Mouse (Mus musculus): Measurements from ENCODE around the gene Aldh18a1. TPM values are rescaled to one million over a fixed set of nuclear protein-coding genes. Genes with fewer than 3 reads are reported as not detected.
A peak's percentile ranks its signal among the peaks of the same experiment; 100 is the strongest.

Aldh18a1 gene
- total RNA-seq, 4 experiments from 2014 or later = 4.5 to 7.5 (median 5.8) TPM

DNA sequence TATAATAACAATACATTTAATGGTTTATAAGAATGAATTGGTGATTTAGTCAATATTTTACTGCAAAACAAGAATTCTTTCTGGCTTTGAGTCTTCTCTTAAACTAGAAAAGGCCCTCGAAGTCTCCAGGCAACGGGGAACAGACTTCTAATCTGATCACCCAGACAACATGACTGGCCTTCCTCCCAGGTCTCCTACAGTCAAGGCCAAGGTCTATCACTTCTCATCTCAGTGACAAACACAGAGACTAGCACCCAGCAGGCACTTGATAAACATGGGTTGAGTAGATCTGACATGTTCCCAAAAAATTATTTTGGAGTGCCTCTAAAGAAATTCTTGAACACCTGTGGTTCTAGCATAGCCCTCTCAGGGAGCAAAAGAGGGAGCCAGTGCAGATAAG, 57.9 kb downstream of the Aldh18a1 start:
- DNase-seq (ENCODE audit: low spot score) = no peak

DNA sequence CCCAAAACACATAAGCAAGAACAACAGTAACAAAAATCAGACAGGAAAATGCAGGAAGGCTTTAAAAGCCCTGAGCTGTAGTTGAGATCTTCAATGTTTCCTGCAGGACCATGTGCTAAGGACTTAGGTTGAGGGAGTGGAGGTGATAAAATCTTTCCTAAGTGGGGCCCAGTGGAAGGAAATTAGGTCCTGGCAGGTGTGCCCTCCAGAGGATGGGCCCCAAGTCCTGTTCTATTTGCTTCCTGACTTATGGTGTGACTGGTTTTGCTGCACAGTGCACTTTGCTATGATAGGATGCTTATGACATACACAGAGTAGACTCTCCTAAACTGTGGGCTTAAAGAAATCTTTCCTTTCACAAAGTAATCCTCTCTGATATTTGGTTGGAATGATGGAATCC, 60.0 kb downstream of the Aldh18a1 start:
- DNase-seq (ENCODE audit: low spot score) = no peak

DNA sequence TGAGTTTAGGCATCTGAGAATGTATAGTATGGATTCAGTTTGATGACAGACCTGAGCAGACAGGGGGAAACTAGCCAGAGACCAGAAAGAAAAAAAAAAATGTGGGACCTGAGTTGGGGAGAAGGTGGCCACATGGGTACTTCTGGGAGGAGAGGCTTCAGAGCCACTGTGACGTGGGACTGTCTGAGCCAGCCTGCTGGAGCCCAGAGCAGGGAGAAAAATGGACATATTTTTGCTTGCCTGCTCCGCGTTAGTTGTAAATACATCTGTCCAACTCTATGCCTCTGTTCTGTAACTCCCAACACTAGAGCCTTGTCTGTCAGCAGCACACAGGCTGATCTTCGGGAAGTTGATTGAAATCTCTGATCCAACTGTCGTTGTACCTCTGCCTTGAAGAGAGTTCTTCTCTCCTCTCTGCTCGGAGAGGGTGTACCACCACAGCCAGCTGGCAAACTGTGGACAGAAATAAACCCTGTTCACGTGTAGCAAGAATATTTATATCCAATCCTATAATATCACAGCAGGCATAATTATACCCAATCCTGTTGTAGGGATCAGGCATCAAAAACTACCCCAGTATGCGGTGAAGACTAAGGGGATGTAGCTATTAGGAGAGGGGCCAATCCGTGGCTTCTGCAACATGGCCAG, 61.8 kb downstream of the Aldh18a1 start:
- no peak for DNase-seq (ENCODE audit: low spot score)

DNA sequence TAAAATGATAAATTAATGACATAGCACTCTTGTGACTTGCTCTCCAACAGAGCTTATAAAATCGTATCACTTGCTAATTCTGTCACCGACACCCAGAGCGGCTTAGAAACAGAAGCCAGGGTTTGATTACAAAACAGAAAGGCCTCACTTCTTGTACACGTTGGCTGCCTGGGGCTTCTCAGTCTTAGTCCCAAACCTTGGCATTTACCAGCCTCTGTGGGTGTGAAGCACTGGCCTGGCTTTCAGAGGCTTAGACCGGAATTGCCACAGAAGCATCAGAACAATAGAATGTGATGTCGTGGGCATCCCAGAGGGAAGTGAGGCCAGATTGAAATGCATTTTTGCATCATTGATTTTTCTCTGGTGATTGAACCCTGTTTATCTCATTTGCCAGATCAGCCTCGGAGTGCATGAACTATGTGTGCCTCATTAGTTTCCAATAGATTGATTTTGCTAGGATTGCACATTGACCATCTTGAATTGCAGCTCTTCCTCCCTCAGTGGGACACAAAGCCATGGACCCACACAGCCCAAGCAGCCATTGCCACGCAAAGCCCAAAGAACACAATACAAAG, 64.7 kb downstream of the Aldh18a1 start:
- no peak for DNase-seq (ENCODE audit: low spot score)

DNA sequence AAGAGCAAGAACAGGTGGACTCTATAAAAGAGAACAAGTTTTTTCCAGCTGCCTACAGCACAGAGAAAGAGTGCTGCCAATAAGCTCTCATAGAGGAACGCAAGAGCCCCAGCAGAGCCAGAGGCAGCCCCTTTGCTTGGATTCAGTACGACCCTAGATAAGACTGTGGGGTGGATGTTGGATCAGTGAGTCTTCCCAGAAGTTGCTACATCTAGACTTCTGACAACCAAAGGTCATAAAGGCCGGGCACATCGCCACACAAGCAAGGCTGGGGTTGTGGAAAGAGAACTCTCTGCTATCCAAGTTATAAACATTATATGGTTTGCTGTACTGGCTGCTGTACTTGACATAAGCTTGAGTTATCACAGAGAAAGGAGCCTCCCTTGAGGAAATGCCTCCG, 67.9 kb downstream of the Aldh18a1 start:
- no peak for DNase-seq (ENCODE audit: low spot score)

DNA sequence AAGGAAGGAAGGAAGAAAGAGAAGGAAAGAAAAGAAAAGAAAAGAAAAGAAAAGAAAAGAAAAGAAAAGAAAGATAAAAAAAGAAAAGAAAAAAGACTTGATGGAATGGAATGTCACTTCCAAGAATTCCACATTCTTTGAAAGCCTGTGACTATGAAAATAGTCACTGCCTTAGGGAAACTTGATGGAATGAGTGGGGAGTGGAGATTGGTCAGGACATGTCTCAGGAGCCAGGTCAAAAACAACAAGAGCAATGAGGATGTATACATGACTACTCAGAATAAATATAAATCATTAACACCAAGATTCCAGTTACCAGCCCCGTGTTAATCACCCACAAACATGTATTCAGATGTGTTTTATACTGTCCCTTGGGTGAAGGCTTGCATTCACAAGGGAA, 69.6 kb downstream of the Aldh18a1 start:
- no peak for DNase-seq (ENCODE audit: low spot score)

DNA sequence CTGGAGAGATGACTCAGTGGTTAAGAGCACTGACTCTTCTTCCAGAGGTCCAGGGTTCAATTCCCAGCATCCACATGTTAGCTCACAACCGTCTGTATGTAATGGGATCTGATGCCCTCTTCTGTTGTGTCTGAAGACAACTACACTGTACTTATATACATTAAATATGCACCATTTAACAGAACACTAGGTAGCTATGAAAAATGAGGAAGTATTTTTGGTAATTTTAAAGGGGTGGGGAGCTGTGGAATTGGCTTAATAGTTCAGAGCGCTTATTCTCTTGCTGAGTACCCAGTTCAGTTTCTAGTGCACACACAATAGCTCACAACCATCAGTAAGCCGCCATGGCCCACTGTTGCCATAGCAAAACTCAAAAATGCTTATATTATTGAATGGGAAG, 72.7 kb downstream of the Aldh18a1 start:
- no peak for DNase-seq (ENCODE audit: low spot score)

DNA sequence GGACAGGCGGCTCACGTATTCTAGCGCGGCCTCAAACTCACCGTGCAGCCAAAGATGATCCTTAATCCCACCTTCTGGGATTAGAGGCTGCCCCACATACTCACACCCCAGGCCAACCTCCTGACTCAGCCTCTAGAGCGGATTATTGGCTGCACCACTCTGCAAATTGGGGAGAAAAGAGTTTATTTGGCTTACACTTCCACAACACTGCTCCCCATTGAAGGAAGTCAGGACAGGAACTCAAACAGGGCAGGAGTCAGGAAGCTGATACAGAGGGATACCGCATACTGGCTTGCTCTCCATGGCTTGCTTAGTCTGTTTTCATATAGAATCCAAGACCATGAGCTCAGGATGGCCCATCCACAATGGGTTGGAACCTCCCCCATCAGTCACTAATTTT, 73.9 kb downstream of the Aldh18a1 start:
- no peak for DNase-seq (ENCODE audit: low spot score)

DNA sequence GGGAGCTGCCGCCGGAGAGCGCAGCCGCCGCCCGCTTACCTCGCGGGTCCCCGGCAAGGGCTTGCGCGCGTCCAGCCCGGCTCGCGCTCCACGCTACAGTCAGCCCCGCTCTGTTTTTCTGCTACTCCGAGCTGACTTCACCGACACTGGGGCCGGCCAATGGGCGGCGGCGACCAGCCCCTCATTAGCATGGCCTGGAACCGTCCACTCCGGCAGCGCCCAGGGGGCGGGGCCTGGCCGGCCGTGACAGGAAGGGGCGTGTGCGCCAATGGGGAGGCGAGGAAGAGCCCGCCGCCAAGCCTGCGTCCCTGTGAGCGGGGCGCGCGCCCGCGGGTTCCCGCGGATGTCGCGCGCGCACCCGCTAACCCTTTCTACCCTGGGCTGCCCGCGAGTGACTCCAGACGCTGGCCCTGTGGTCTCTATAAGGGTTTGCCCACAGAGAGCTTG, 74.6 kb downstream of the Aldh18a1 start, which contains the start of gene Sorbs1:
Sorbs1 (minus strand) TSS at position 148 of the 447 bp plus-strand sequence.
- peak; percentile 96 for DNase-seq (ENCODE audit: low spot score)

DNA sequence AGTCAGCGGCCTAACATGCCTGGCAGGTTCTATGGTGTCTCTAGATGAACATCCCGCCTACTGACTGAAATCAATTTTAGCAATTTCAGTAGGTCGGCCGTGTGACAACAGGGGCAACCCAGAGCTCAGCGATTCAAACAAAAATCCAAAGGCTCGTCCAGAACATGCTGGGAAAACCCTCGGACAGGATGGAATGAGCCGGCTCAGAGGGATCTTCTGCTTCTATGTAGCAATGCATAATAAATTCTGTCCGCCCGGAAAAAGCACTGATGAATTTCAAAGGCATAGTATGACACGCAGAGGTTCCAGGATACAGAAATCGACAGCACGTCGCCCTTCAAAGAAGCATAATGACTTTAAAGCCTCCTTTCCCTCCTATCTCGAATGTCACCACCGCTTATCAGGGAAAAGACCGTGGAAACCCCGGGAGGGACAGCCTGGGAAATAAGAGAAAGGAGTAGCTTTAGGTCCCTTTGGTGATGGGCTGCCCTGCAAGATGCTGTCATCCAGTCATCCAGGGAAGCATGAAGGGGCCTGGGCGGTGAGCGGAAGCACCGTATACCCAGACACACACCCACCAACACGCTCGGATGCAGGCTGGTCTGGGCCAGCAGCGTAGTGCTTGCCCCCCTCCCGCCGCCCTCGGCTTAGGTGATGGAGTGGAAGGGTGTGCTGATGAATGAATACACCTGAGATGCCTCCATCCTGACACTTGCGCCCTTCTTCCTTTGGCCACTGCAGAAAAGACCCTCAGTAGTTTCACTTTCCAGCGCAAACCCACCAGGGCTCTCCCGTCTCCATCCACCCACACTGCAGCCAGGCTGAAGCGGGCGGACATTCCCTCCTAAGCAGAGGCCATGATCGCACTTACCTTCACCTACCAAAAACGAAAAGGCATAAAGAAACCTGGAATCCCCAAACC, 75.5 kb downstream of the Aldh18a1 start:
- DNase-seq (ENCODE audit: low spot score) = no peak

DNA sequence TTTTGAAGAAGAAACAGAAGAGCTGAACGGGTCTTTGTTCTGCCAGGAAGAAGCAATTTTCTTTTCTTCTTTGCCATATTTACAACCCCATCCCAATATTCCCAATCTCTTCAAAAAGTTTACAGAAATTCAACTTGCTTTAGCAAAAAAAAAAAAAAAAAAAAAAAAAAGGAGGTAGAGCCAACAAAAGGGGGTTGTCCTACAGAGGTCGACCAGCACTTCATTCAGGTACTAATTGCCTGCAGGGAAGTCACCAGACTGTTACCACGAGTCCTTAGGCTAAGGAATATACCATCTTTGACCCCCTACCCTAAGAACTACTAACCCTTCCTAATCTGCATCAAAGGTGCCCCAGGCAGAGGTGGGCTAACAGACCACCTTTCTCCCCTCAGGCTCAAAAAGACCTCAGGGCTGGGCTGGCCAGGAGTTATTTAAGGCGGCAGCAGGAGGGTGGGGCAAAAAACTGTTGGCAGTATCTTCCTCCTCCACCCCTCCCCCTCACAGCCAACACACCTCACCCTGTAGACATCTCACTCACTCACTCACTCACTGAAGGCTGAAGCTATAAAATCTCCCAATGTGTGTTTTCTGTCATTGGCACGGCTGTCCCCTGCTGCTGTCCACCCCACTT, 76.5 kb downstream of the Aldh18a1 start:
- no peak for DNase-seq (ENCODE audit: low spot score)

DNA sequence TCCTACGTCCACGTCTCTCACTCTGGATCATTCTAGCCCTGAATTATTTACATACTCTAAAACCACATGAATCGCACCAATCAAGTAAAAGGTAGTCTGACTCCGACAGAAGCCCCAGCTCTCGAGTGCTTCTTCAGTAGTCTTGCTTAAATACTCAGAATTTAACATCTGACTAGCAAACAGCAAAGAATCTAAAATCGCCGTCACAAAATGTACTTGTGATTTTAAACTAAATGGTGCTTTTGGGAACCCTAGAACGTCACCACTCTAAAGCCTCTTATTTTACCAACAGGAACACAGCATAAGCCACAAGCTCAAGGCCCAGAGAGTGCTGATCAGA, 77.2 kb downstream of the Aldh18a1 start:
- DNase-seq (ENCODE audit: low spot score) = no peak

DNA sequence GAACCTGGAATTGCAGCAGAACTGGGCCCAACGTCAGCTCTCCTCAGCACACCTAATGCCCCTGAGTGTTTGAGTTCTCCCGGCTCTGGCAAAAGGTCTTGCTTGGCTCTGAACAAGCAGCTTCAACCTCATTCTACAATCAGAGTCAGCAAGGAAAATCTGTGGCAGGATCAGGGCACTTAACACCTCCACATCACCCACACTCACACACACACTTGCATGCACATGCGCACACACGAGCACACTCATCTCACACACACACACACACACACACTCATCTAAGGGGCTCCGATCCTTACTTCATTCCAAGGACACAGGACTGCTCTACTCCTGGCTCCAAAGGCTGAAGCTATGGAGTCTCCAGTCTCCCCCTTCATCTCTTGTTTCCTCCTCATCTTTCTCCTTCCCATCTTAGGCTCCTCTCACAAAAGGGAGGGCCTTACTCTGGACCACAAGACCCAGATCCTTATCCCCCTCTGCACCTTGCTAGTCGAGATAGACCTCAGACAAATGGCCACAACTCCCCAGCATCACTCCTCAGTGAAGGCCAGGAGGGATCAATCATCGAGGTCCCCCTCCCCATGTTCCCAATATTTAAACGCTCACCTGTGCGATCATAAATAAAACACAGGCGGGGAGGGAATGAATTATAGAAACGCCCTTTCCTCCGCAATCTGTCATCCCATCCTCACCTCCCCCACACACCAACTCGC, 77.7 kb downstream of the Aldh18a1 start:
- no peak for DNase-seq (ENCODE audit: low spot score)

DNA sequence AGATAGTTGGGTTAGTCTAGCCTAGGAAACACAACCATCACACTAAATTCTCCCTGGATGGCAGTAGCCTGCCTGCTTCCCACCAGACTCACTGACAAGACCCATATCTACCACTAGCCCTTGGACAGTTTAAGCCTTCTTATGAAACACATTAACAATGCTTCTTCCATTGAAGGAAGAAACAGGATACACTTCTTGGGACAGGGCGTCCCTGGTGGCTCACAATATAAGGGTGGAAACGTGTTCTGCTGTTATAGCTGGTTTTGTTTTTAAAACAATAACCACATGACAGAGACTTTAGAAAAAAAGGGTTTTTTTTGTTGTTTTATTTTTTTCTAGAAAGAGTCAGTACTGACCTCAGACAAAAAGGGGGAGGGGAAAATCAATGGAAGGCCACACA, 79.0 kb downstream of the Aldh18a1 start:
- no peak for DNase-seq (ENCODE audit: low spot score)

DNA sequence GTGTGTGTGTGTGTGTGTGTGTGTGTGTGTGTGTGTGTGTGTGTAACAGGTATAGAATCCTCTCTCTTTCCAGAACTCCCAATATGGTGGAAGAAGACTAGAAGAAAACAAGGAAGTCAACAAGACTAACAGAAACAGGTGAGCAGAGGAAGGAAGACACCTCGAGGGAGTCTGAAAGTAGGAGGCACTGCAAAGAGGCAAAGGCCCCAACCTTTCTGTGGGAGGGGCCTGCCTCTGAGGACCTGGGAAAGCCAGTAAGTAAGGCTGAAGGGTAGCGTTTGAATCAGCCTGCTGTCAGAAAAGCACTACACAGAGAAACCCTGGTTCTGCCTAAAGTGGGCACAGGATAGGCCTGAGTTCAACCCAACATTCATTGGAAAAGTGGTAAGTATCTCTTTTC, 79.4 kb downstream of the Aldh18a1 start:
- DNase-seq (ENCODE audit: low spot score) = no peak

DNA sequence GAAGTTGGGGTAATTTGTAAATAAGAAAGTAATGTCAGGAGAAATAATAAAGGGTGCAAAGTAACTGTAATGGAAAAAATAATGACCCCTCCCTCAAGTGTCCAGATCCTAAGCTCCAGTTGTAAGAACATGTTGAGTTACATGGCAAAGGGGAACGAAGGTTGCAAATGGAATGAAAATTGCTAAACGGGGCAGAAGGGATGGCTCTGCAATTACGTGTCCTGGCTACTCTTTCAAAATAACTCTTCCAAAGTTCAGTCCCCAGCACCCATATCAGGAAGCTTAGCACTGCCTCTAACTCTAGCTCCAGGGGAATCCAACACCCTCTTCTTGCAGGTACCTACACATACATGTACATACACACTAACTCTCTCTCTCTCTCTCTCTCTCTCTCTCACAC, 81.3 kb downstream of the Aldh18a1 start:
- no peak for DNase-seq (ENCODE audit: low spot score)

DNA sequence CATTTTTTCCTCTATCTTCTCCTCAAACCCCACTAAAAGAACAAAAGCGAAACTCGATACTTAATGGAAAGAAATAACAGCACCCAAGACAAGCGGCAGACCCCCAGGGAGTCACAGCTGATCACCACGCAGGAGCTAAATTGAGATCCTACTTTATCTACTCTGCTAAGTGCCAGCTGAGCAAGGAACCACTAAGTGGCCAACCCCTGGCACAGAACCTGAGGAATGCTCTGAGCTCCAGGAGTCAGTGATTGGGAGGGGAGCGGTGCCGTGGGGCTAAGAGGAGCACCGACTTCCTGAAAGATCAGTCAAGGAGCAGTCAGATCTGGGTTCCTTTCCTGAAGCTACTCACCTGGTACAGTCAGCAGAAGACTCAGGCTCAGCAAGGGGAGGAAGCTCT, 83.9 kb downstream of the Aldh18a1 start:
- DNase-seq (ENCODE audit: low spot score) = no peak
